Mouse (Mus musculus): ENCODE data around the gene Dmpk. TPM values are rescaled to one million over a fixed set of nuclear protein-coding genes. Genes with fewer than 3 reads are reported as not detected.

Gene Dmpk
- polyA plus RNA-seq, 1 experiment from 2014 or later, result 13.9 TPM

- no peak overlapping the region for H3K4me3 ChIP-seq
- no peaks in the 10 kb centered on the region for H3K4me1 ChIP-seq
- no peak overlapping the region for H3K4me2 ChIP-seq
- no peaks in the 10 kb centered on the region for H3K9me3 ChIP-seq
- H3K27me3 ChIP-seq (replicated peaks), result no peaks in the 10 kb centered on the region
- no peak overlapping the region for H3K9ac ChIP-seq
- H3K27ac ChIP-seq, result no peak overlapping the region
- H3K36me3 ChIP-seq (replicated peaks), result no peaks in the 10 kb centered on the region
- ATAC-seq (replicated peaks), result no peak
Measured at GRCm38 (mm10) chr7:19103741-19104140, 20.1 kb downstream of the Dmpk start.

- ATAC-seq (replicated peaks), result no peak
- Histone ChIP-seq H3K36me3 (replicated peaks) (no peaks in the 10 kb centered on the region), H3K27ac (no peak overlapping the region), H3K4me1 (no peaks in the 10 kb centered on the region), H3K4me2 (no peak overlapping the region), H3K4me3 (no peak overlapping the region), H3K9me3 (no peaks in the 10 kb centered on the region), H3K9ac (no peak overlapping the region), H3K27me3 (replicated peaks) (no peaks in the 10 kb centered on the region)
- 80% methylated on average over 2 of the region's 2 CpGs for WGBS
Measured at GRCm38 (mm10) chr7:19104486-19104885, 20.8 kb downstream of the Dmpk start.

GRCm38 (mm10) chr7:19107436-19107835, 23.8 kb downstream of the Dmpk start:
- H3K27ac ChIP-seq, result no peak overlapping the region
- H3K27me3 ChIP-seq (replicated peaks), result no peaks in the 10 kb centered on the region
- no peaks in the 10 kb centered on the region for H3K9me3 ChIP-seq
- ATAC-seq (replicated peaks), result no peak
- H3K9ac ChIP-seq, result no peak overlapping the region
- 59% methylated on average over 3 of the region's 3 CpGs for WGBS
- H3K4me2 ChIP-seq, result no peak overlapping the region
- no peak overlapping the region for H3K4me3 ChIP-seq
- no peaks in the 10 kb centered on the region for H3K36me3 ChIP-seq (replicated peaks)
- no peaks in the 10 kb centered on the region for H3K4me1 ChIP-seq

GRCm38 (mm10) chr7:19109565-19109964, 25.9 kb downstream of the Dmpk start:
- Histone ChIP-seq H3K4me2 (no peak overlapping the region), H3K9ac (no peak overlapping the region), H3K4me1 (no peaks in the 10 kb centered on the region), H3K27me3 (replicated peaks) (no peaks in the 10 kb centered on the region), H3K27ac (no peak overlapping the region), H3K36me3 (replicated peaks) (no peaks in the 10 kb centered on the region), H3K4me3 (no peak overlapping the region), H3K9me3 (no peaks in the 10 kb centered on the region)
- WGBS, result 97% methylated on average over 1 of the region's 1 CpGs
- no peak for ATAC-seq (replicated peaks)

- H3K9ac ChIP-seq, result peak within 1 kb of the TSS; percentile 15; the same call in 1 of the 2 replicates
- H3K4me2 ChIP-seq, result peak within 1 kb of the TSS; percentile 60
- peak within 1 kb of the TSS; percentile 39 for H3K4me3 ChIP-seq
- H3K27me3 ChIP-seq (replicated peaks), result no peaks in the 10 kb centered on the region
- ATAC-seq (replicated peaks), result peak; percentile 63
- WGBS, result 18% methylated on average over 62 of the region's 64 CpGs
- H3K27ac ChIP-seq, result peak within 1 kb of the TSS; percentile 45
- H3K9me3 ChIP-seq, result no peaks in the 10 kb centered on the region
- peaks cover 28% of the 10 kb centered on the region for H3K4me1 ChIP-seq
- no peaks in the 10 kb centered on the region for H3K36me3 ChIP-seq (replicated peaks)
Measured at GRCm38 (mm10) chr7:19118028-19118771, 34.6 kb downstream of the Dmpk start, which contains the start of gene Gm4969. Gm4969 (minus strand) TSS chr7:19118368.

GRCm38 (mm10) chr7:19119083-19119482, 35.4 kb downstream of the Dmpk start:
- no peak overlapping the region for H3K27ac ChIP-seq
- H3K27me3 ChIP-seq (replicated peaks), result no peaks in the 10 kb centered on the region
- H3K36me3 ChIP-seq (replicated peaks), result no peaks in the 10 kb centered on the region
- no peak overlapping the region for H3K9ac ChIP-seq
- 93% methylated on average over 8 of the region's 8 CpGs for WGBS
- no peak overlapping the region for H3K4me2 ChIP-seq
- no peaks in the 10 kb centered on the region for H3K9me3 ChIP-seq
- H3K4me3 ChIP-seq, result no peak overlapping the region
- peak; percentile 37 for ATAC-seq (replicated peaks)
- peaks cover 28% of the 10 kb centered on the region for H3K4me1 ChIP-seq

- Histone ChIP-seq H3K9ac (peak within 1 kb of the TSS; percentile 69), H3K9me3 (no peaks in the 10 kb centered on the region), H3K4me1 (peaks cover 28% of the 10 kb centered on the region), H3K4me3 (peak within 1 kb of the TSS; percentile 72), H3K27me3 (replicated peaks) (no peaks in the 10 kb centered on the region), H3K36me3 (replicated peaks) (no peaks in the 10 kb centered on the region), H3K4me2 (peak within 1 kb of the TSS; percentile 68), H3K27ac (peak within 1 kb of the TSS; percentile 70)
- peak; percentile 93 for ATAC-seq (replicated peaks)
- 3% methylated on average over 34 of the region's 34 CpGs for WGBS
Measured at GRCm38 (mm10) chr7:19119631-19120429, 36.2 kb downstream of the Dmpk start, which contains the start of gene Fbxo46. Fbxo46 (plus strand) TSS chr7:19119859.

GRCm38 (mm10) chr7:19121686-19122085, 38.0 kb downstream of the Dmpk start:
- 96% methylated on average over 4 of the region's 4 CpGs for WGBS
- H3K27ac ChIP-seq, result no peak overlapping the region

GRCm38 (mm10) chr7:19124713-19125112, 41.1 kb downstream of the Dmpk start:
- no peak overlapping the region for H3K4me3 ChIP-seq
- no peaks in the 10 kb centered on the region for H3K27me3 ChIP-seq (replicated peaks)
- H3K4me2 ChIP-seq, result no peak overlapping the region
- H3K9me3 ChIP-seq, result no peaks in the 10 kb centered on the region
- WGBS, result 87% methylated on average over 6 of the region's 6 CpGs
- H3K9ac ChIP-seq, result no peak overlapping the region
- 0 out of 2 replicates have a peak, but pooled peaks cover 3% of the 10 kb centered on the region for H3K36me3 ChIP-seq (replicated peaks)
- peaks cover 16% of the 10 kb centered on the region for H3K4me1 ChIP-seq
- no peak overlapping the region for H3K27ac ChIP-seq
- no peak for ATAC-seq (replicated peaks)

More at GRCm38 (mm10) chr7:19121686-19122085, 38.0 kb downstream of the Dmpk start:
- Histone ChIP-seq H3K9ac (no peak overlapping the region), H3K4me2 (no peak overlapping the region), H3K9me3 (no peaks in the 10 kb centered on the region), H3K36me3 (replicated peaks) (no peaks in the 10 kb centered on the region), H3K4me3 (no peak overlapping the region), H3K4me1 (peaks cover 28% of the 10 kb centered on the region), H3K27me3 (replicated peaks) (no peaks in the 10 kb centered on the region)
- no peak for ATAC-seq (replicated peaks)

- Histone ChIP-seq H3K4me2 (no peak overlapping the region), H3K9me3 (no peaks in the 10 kb centered on the region), H3K36me3 (replicated peaks) (0 out of 2 replicates have a peak, but pooled peaks cover 3% of the 10 kb centered on the region), H3K4me1 (peaks cover 20% of the 10 kb centered on the region), H3K9ac (no peak overlapping the region), H3K27me3 (replicated peaks) (no peaks in the 10 kb centered on the region), H3K27ac (no peak overlapping the region), H3K4me3 (no peak overlapping the region)
- ATAC-seq (replicated peaks), result no peak
- WGBS, result 90% methylated on average over 5 of the region's 5 CpGs
Measured at GRCm38 (mm10) chr7:19127744-19128143, 44.1 kb downstream of the Dmpk start.

GRCm38 (mm10) chr7:19129396-19129795, 45.7 kb downstream of the Dmpk start:
- no peak for ATAC-seq (replicated peaks)
- 0 out of 2 replicates have a peak overlapping the region, but pooled peaks have one; percentile 90 for H3K27ac ChIP-seq
- H3K9me3 ChIP-seq, result no peaks in the 10 kb centered on the region
- peaks cover 20% of the 10 kb centered on the region for H3K4me1 ChIP-seq
- 94% methylated on average over 5 of the region's 5 CpGs for WGBS
- no peaks in the 10 kb centered on the region for H3K27me3 ChIP-seq (replicated peaks)
- H3K36me3 ChIP-seq (replicated peaks), result 0 out of 2 replicates have a peak, but pooled peaks cover 3% of the 10 kb centered on the region
- no peak overlapping the region for H3K4me2 ChIP-seq
- no peak overlapping the region for H3K9ac ChIP-seq
- 0 out of 2 replicates have a peak overlapping the region, but pooled peaks have one; percentile 4 for H3K4me3 ChIP-seq

- H3K4me3 ChIP-seq, result peak overlapping the region; percentile 56
- peak overlapping the region; percentile 69 for H3K4me2 ChIP-seq
- WGBS, result 28% methylated on average over 4 of the region's 4 CpGs
- H3K36me3 ChIP-seq (replicated peaks), result peaks cover 9% of the 10 kb centered on the region; the same call in 1 of the 2 replicates
- H3K27me3 ChIP-seq (replicated peaks), result no peaks in the 10 kb centered on the region
- no peak overlapping the region for H3K9ac ChIP-seq
- H3K4me1 ChIP-seq, result peaks cover 20% of the 10 kb centered on the region
- H3K9me3 ChIP-seq, result no peaks in the 10 kb centered on the region
- peak overlapping the region; percentile 90 for H3K27ac ChIP-seq
- ATAC-seq (replicated peaks), result no peak
Measured at GRCm38 (mm10) chr7:19130657-19131056, 47.0 kb downstream of the Dmpk start.
